Mouse (Mus musculus): ENCODE data around the gene Sh3gl2. TPM values are rescaled to one million over a fixed set of nuclear protein-coding genes. Genes with fewer than 3 reads are reported as not detected.

Sh3gl2 gene
- polyA plus RNA-seq, 1 experiment from 2014 or later, result 104 TPM

GRCm38 (mm10) chr4:85619261-85619660 lies 414.3 kb downstream of the Sh3gl2 start:
- Histone ChIP-seq H3K9ac (replicated peaks; ENCODE audit: low read depth, low read length) (no peak overlapping the region), H3K9me3 (ENCODE audit: control insufficient read depth, low read length) (no peaks in the 10 kb centered on the region), H3K4me3 (replicated peaks; ENCODE audit: low read length) (no peak overlapping the region), H3K27ac (ENCODE audit: low read length) (no peak overlapping the region), H3K4me2 (ENCODE audit: low read length) (no peak overlapping the region), H3K27me3 (replicated peaks; ENCODE audit: control insufficient read depth, insufficient read depth, low read length) (no peaks in the 10 kb centered on the region), H3K4me1 (replicated peaks; ENCODE audit: control insufficient read depth, insufficient read depth, low read length) (no peaks in the 10 kb centered on the region), H3K36me3 (ENCODE audit: control insufficient read depth, insufficient read depth) (no peaks in the 10 kb centered on the region)
- WGBS, result 80% methylated on average over 3 of the region's 3 CpGs
- no peak for ATAC-seq

DNA sequence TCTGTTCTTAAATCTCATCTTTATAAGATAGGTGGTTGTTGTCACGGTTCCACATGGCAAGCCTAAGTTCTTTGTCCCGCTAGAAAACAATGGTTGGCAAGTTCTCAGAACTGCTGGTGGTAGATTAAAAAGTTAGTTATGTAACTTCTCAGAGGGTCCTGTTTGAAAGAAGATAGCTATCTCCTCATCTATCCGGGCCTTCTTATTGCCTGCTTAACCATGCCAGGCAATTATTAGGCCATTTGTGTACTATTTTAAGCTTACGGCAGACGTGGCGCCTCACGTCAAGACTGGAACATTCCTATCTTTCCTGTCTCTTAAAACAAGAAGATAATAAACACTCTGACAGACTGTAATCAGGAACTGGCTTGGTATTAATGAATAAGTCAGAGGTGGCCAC lies 424.5 kb downstream of the Sh3gl2 start:
- Histone ChIP-seq H3K27me3 (replicated peaks; ENCODE audit: control insufficient read depth, insufficient read depth, low read length) (no peaks in the 10 kb centered on the region), H3K27ac (ENCODE audit: low read length) (no peak overlapping the region), H3K9ac (replicated peaks; ENCODE audit: low read depth, low read length) (no peak overlapping the region), H3K9me3 (ENCODE audit: control insufficient read depth, low read length) (no peaks in the 10 kb centered on the region), H3K4me2 (ENCODE audit: low read length) (no peak overlapping the region), H3K36me3 (ENCODE audit: control insufficient read depth, insufficient read depth) (no peaks in the 10 kb centered on the region), H3K4me1 (replicated peaks; ENCODE audit: control insufficient read depth, insufficient read depth, low read length) (no peaks in the 10 kb centered on the region), H3K4me3 (replicated peaks; ENCODE audit: low read length) (no peak overlapping the region)
- WGBS, result 88% methylated on average over 7 of the region's 7 CpGs
- ATAC-seq, result no peak

DNA sequence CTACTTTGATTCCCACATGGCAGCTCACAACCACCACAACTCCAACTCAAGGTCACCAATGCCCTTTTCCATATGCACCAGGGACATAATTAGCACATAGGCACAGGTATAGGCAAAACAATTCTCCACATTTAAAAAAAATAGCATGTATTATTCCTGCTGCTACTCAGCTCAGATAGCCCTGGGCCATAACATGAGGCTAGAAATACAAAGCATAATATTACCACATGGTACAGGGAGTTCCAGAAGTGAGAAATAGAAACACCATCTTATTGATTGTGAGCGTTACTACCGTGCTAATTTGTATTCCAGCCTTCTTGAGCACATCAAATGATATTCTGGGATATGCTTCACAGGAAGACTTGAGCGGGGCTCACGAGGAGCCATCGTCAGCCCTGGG lies 464.3 kb downstream of the Sh3gl2 start:
- Histone ChIP-seq H3K9ac (replicated peaks; ENCODE audit: low read depth, low read length) (no peak overlapping the region), H3K36me3 (ENCODE audit: control insufficient read depth, insufficient read depth) (no peaks in the 10 kb centered on the region), H3K9me3 (ENCODE audit: control insufficient read depth, low read length) (no peaks in the 10 kb centered on the region), H3K27ac (ENCODE audit: low read length) (no peak overlapping the region), H3K4me2 (ENCODE audit: low read length) (no peak overlapping the region), H3K27me3 (replicated peaks; ENCODE audit: control insufficient read depth, insufficient read depth, low read length) (no peaks in the 10 kb centered on the region), H3K4me1 (replicated peaks; ENCODE audit: control insufficient read depth, insufficient read depth, low read length) (no peaks in the 10 kb centered on the region), H3K4me3 (replicated peaks; ENCODE audit: low read length) (no peak overlapping the region)
- no peak for ATAC-seq
- 91% methylated on average over 5 of the region's 5 CpGs for WGBS

- no peaks in the 10 kb centered on the region for H3K9me3 ChIP-seq (ENCODE audit: control insufficient read depth, low read length)
- no peaks in the 10 kb centered on the region for H3K36me3 ChIP-seq (ENCODE audit: control insufficient read depth, insufficient read depth)
- no peaks in the 10 kb centered on the region for H3K27me3 ChIP-seq (replicated peaks; ENCODE audit: control insufficient read depth, insufficient read depth, low read length)
- ATAC-seq, result no peak
- no peak overlapping the region for H3K4me2 ChIP-seq (ENCODE audit: low read length)
- WGBS, result 74% methylated on average over 1 of the region's 1 CpGs
- no peak overlapping the region for H3K4me3 ChIP-seq (replicated peaks; ENCODE audit: low read length)
- no peak overlapping the region for H3K9ac ChIP-seq (replicated peaks; ENCODE audit: low read depth, low read length)
- no peaks in the 10 kb centered on the region for H3K4me1 ChIP-seq (replicated peaks; ENCODE audit: control insufficient read depth, insufficient read depth, low read length)
- no peak overlapping the region for H3K27ac ChIP-seq (ENCODE audit: low read length)
Observed at GRCm38 (mm10) chr4:85669735-85670134, 464.8 kb downstream of the Sh3gl2 start.

GRCm38 (mm10) chr4:85672290-85672689 lies 467.4 kb downstream of the Sh3gl2 start:
- H3K4me1 ChIP-seq (replicated peaks; ENCODE audit: control insufficient read depth, insufficient read depth, low read length), result no peaks in the 10 kb centered on the region
- ATAC-seq, result no peak
- no peak overlapping the region for H3K4me2 ChIP-seq (ENCODE audit: low read length)
- no peak overlapping the region for H3K4me3 ChIP-seq (replicated peaks; ENCODE audit: low read length)
- H3K9me3 ChIP-seq (ENCODE audit: control insufficient read depth, low read length), result no peaks in the 10 kb centered on the region
- no peaks in the 10 kb centered on the region for H3K27me3 ChIP-seq (replicated peaks; ENCODE audit: control insufficient read depth, insufficient read depth, low read length)
- no peak overlapping the region for H3K9ac ChIP-seq (replicated peaks; ENCODE audit: low read depth, low read length)
- no peaks in the 10 kb centered on the region for H3K36me3 ChIP-seq (ENCODE audit: control insufficient read depth, insufficient read depth)
- no peak overlapping the region for H3K27ac ChIP-seq (ENCODE audit: low read length)
- 69% methylated on average over 4 of the region's 4 CpGs for whole genome bisulfite sequencing

DNA sequence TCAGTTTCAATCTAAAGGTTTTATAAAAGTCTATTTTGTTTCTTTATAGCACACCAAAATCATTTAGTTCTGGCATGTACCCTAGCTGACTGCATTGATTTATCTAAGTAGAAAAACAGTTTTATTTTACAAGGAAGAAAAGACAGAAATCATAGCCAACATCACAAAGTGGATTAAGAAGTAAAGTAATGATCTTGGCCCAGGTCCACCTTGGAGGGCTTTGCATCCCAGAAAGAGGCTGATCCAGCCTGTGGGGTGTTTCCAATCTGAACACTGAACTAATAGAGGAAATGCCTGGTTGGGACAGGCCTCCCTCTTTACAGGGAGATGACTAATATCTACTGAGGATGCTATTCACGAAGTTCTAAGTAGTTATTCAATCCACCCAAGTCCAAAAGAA lies 472.7 kb downstream of the Sh3gl2 start:
- no peak overlapping the region for H3K4me2 ChIP-seq (ENCODE audit: low read length)
- no peak overlapping the region for H3K27ac ChIP-seq (ENCODE audit: low read length)
- no peaks in the 10 kb centered on the region for H3K36me3 ChIP-seq (ENCODE audit: control insufficient read depth, insufficient read depth)
- H3K9ac ChIP-seq (replicated peaks; ENCODE audit: low read depth, low read length), result no peak overlapping the region
- H3K4me1 ChIP-seq (replicated peaks; ENCODE audit: control insufficient read depth, insufficient read depth, low read length), result no peaks in the 10 kb centered on the region
- H3K9me3 ChIP-seq (ENCODE audit: control insufficient read depth, low read length), result no peaks in the 10 kb centered on the region
- no peaks in the 10 kb centered on the region for H3K27me3 ChIP-seq (replicated peaks; ENCODE audit: control insufficient read depth, insufficient read depth, low read length)
- no peak for ATAC-seq
- 47% methylated on average over 1 of the region's 1 CpGs for WGBS
- no peak overlapping the region for H3K4me3 ChIP-seq (replicated peaks; ENCODE audit: low read length)

DNA sequence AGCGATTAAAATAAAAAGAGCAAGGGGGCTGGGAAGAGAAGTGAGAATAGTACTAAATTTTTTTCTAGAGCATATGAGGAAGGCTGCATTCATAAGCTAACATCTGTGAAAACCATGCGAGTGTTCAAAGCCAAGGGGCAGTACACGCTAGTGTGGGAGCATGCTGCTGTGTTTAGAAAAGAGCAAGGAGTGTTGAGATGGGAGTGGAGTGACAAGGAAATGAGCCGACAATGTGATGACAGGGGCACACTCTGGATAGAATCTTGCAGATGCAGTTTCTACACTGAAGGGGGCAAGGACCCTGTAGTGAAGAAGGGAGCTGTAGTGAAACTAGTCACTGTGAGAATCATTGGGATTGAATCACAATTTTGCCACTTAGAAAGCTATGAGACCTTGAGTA lies 481.2 kb downstream of the Sh3gl2 start:
- H3K9me3 ChIP-seq (ENCODE audit: control insufficient read depth, low read length), result no peaks in the 10 kb centered on the region
- H3K4me3 ChIP-seq (replicated peaks; ENCODE audit: low read length), result no peak overlapping the region
- no peak overlapping the region for H3K27ac ChIP-seq (ENCODE audit: low read length)
- H3K9ac ChIP-seq (replicated peaks; ENCODE audit: low read depth, low read length), result no peak overlapping the region
- H3K36me3 ChIP-seq (ENCODE audit: control insufficient read depth, insufficient read depth), result no peaks in the 10 kb centered on the region
- H3K4me2 ChIP-seq (ENCODE audit: low read length), result no peak overlapping the region
- ATAC-seq, result no peak
- H3K27me3 ChIP-seq (replicated peaks; ENCODE audit: control insufficient read depth, insufficient read depth, low read length), result no peaks in the 10 kb centered on the region
- 86% methylated on average over 4 of the region's 4 CpGs for WGBS
- H3K4me1 ChIP-seq (replicated peaks; ENCODE audit: control insufficient read depth, insufficient read depth, low read length), result no peaks in the 10 kb centered on the region

All from forebrain, embryonic 16.5 days (tissue).